In the genomic region with DNA sequence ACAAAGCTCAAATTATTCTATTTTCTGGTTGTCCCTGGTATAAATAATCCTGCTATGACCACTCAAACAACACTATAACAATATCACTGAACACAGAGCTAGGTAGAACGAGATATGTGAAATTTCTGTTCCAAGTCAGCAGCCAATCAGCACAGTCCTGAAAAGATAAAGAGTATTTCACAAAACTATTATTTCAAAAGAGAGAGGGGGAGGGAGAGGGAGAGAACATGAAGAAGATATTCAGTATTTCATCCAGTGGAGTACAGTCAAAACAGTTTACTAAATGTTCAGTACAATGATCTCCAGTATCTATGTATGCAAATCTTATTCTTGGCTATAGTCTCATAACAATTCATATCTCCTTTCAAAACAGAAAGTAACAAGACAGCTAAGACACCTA, we compare ENCODE assay signal across 29 mouse cellular contexts. TPM values are rescaled to one million over a fixed set of nuclear protein-coding genes. Genes with fewer than 3 reads are reported as not detected.
DNase-seq lines count a peak whose midpoint lies in the region; ATAC-seq and TF ChIP-seq lines count a peak whose summit lies in the region.
"Had no signal": no experiment of that assay in that cellular context is flagged by ENCODE, and none has a peak within 500 bp of the region (broad histone marks: within the 10 kb centered on the region; RNA-seq: fewer than 3 reads in every experiment).

No protein-coding gene starts in this region.

- DNase-seq in MEL (ENCODE audit: low read depth, low spot score) = peak; percentile 65
- no peak for DNase-seq in liver, embryonic 11.5 days (ENCODE audit: low spot score)
- DNase-seq in frontal cortex, postnatal 14 days (ENCODE audit: low spot score in 2 of 2) = no peak
- no peak for DNase-seq in hindbrain, embryonic 10.5 days (ENCODE audit: low spot score)
- DNase-seq in cerebellum, adult 8-10 months = no peak
- DNase-seq: adrenal gland, adult 2 months; adrenal gland, postnatal 36 days; cerebellum, adult 2 months; cerebellum, postnatal 25 days; gastrocnemius, postnatal 14 days; heart, adult 11 months; kidney, adult 8-10 months; kidney, postnatal 10 days; layer of hippocampus, postnatal 36 days; left cerebral cortex, postnatal 4 days; right cerebral cortex, postnatal 14 days; thymus, postnatal 14 days had no signal

- peaks cover 16% of the 10 kb centered on the region for H3K36me3 ChIP-seq in erythroblast, embryonic 14.5 days (ENCODE audit: control insufficient read depth)
- H3K36me3 ChIP-seq in MEL (ENCODE audit: control insufficient read depth in 1 of 2, insufficient read depth in 2 of 2, low read length in 2 of 2) = peaks cover 8 to 24% of the 10 kb centered on the region in 2 experiments
- H3K36me3 ChIP-seq in liver, embryonic 11.5 days (ENCODE audit: control insufficient read depth, insufficient read depth, low read length) = no peaks in the 10 kb centered on the region
- H3K36me3 ChIP-seq in liver, embryonic 16.5 days (ENCODE audit: control insufficient read depth, insufficient read depth) = no peaks in the 10 kb centered on the region
- H3K36me3 ChIP-seq in hindbrain, embryonic 10.5 days = no peaks in the 10 kb centered on the region
- H3K36me3 ChIP-seq: embryonic facial prominence, embryonic 13.5 days; heart, embryonic 10.5 days; lung, embryonic 15.5 days; midbrain, embryonic 13.5 days; stomach, embryonic 15.5 days had no signal

- no peak for TF ChIP-seq CTCF in MEL (IDR thresholded peaks at IDR 0.05 in 2 of 3, conservative IDR thresholded peaks at IDR 0.05 in 1 of 3; ENCODE audit: control insufficient read depth in 1 of 3, insufficient read depth in 1 of 3, low read depth in 2 of 3, low read length in 3 of 3, poor library complexity in 1 of 3, severe bottlenecking in 1 of 3)

- no peak for TF ChIP-seq RAD21 in MEL (IDR thresholded peaks at IDR 0.05; ENCODE audit: low read depth, low read length)

- no peaks in the 10 kb centered on the region for H3K27me3 ChIP-seq in erythroblast, embryonic 14.5 days (ENCODE audit: control insufficient read depth)
- H3K27me3 ChIP-seq in MEL (ENCODE audit: control insufficient read depth in 1 of 2, insufficient read depth in 2 of 2, low read length in 2 of 2) = no peaks in the 10 kb centered on the region
- H3K27me3 ChIP-seq in liver, embryonic 11.5 days (replicated peaks; ENCODE audit: control insufficient read depth, insufficient read depth, low read length) = no peaks in the 10 kb centered on the region
- H3K27me3 ChIP-seq in liver, embryonic 16.5 days (ENCODE audit: control insufficient read depth, insufficient read depth, low read depth, low read length) = no peaks in the 10 kb centered on the region
- no peaks in the 10 kb centered on the region for H3K27me3 ChIP-seq in hindbrain, embryonic 10.5 days (ENCODE audit: insufficient read depth, poor library complexity, severe bottlenecking)
- H3K27me3 ChIP-seq: embryonic facial prominence, embryonic 13.5 days; forebrain, embryonic 13.5 days; lung, embryonic 15.5 days; megakaryocyte, embryonic 14.5 days; midbrain, embryonic 13.5 days; stomach, embryonic 15.5 days had no signal

- no peak for TF ChIP-seq POLR2A in MEL (IDR thresholded peaks at IDR 0.05; ENCODE audit: control insufficient read depth in 1 of 2, insufficient read depth in 1 of 2, low read depth in 1 of 2, low read length in 2 of 2, poor library complexity in 1 of 2)

- H3K4me3 ChIP-seq in erythroblast, embryonic 14.5 days (replicated peaks) = peak overlapping the region; percentile 40
- peak overlapping the region in 1 of 2 experiments; percentile 53; a peak in 2 of 4 replicates for H3K4me3 ChIP-seq in MEL (ENCODE audit: control insufficient read depth in 1 of 2, insufficient read depth in 1 of 2, low read depth in 2 of 2, low read length in 2 of 2)
- H3K4me3 ChIP-seq in liver, embryonic 11.5 days (ENCODE audit: low read depth, low read length) = no peak overlapping the region
- H3K4me3 ChIP-seq in liver, embryonic 16.5 days (ENCODE audit: low read depth, low read length) = no peak overlapping the region
- H3K4me3 ChIP-seq in hindbrain, embryonic 10.5 days = no peak overlapping the region
- H3K4me3 ChIP-seq: embryonic facial prominence, embryonic 13.5 days; forebrain, embryonic 13.5 days; heart, embryonic 10.5 days; lung, embryonic 15.5 days; megakaryocyte, embryonic 14.5 days; midbrain, embryonic 13.5 days; stomach, embryonic 15.5 days had no signal

- TF ChIP-seq EP300 in MEL (IDR thresholded peaks at IDR 0.05; ENCODE audit: low read depth in 1 of 2, low read length in 2 of 2) = peak in 1 of 2 experiments; percentile 60; a peak in 1 of 4 replicates

- peaks cover 44% of the 10 kb centered on the region for H3K79me2 ChIP-seq in MEL (ENCODE audit: control insufficient read depth, insufficient read depth, low read length, poor library complexity)

- WGBS in liver, embryonic 11.5 days = 37% methylated on average over 1 of the region's 1 CpGs
- WGBS in liver, embryonic 16.5 days (ENCODE audit: insufficient replicate concordance) = 31% methylated on average over 1 of the region's 1 CpGs
- WGBS in hindbrain, embryonic 10.5 days = 91% methylated on average over 1 of the region's 1 CpGs

- ATAC-seq in erythroblast, adult 5-6 weeks (replicated peaks; ENCODE audit: low FRiP score, poor library complexity, severe bottlenecking) = no peak
- no peak for ATAC-seq in liver, embryonic 11.5 days (replicated peaks; ENCODE audit: low FRiP score)
- no peak for ATAC-seq in liver, embryonic 16.5 days (ENCODE audit: low read depth)
- ATAC-seq: forebrain, embryonic 13.5 days; hindbrain, embryonic 16.5 days; intestine, embryonic 16.5 days; midbrain, embryonic 13.5 days had no signal

- peak overlapping the region; percentile 52; the same call in 1 of the 2 replicates for H3K4me2 ChIP-seq in liver, embryonic 11.5 days
- H3K4me2 ChIP-seq in liver, embryonic 16.5 days (ENCODE audit: low read depth, low read length) = peak overlapping the region; percentile 41; the same call in 1 of the 2 replicates
- H3K4me2 ChIP-seq: embryonic facial prominence, embryonic 13.5 days; forebrain, embryonic 13.5 days; lung, embryonic 15.5 days; midbrain, embryonic 13.5 days; stomach, embryonic 15.5 days had no signal

- H3K4me1 ChIP-seq in erythroblast, embryonic 14.5 days (ENCODE audit: control insufficient read depth) = peaks cover 69% of the 10 kb centered on the region
- H3K4me1 ChIP-seq in MEL (ENCODE audit: control insufficient read depth in 1 of 2, insufficient read depth in 2 of 2, low read length in 2 of 2) = peaks cover 12 to 23% of the 10 kb centered on the region in 2 experiments
- H3K4me1 ChIP-seq in liver, embryonic 11.5 days (replicated peaks; ENCODE audit: control insufficient read depth, insufficient read depth, low read length) = peaks cover 15% of the 10 kb centered on the region
- H3K4me1 ChIP-seq in liver, embryonic 16.5 days (ENCODE audit: control insufficient read depth, low read depth, low read length) = peaks cover 15% of the 10 kb centered on the region
- peaks cover 13% of the 10 kb centered on the region; the same call in 1 of the 2 replicates for H3K4me1 ChIP-seq in hindbrain, embryonic 10.5 days (replicated peaks)
- H3K4me1 ChIP-seq: stomach, embryonic 15.5 days had no signal

- no peak overlapping the region for H3K27ac ChIP-seq in MEL (ENCODE audit: control insufficient read depth, low read depth, low read length)
- H3K27ac ChIP-seq in liver, embryonic 11.5 days (ENCODE audit: low read depth, low read length) = peak overlapping the region; percentile 61; the same call in 1 of the 2 replicates
- H3K27ac ChIP-seq in liver, embryonic 16.5 days (ENCODE audit: low read length) = no peak overlapping the region
- H3K27ac ChIP-seq in hindbrain, embryonic 10.5 days = no peak overlapping the region
- H3K27ac ChIP-seq: embryonic facial prominence, embryonic 13.5 days; forebrain, embryonic 13.5 days; heart, embryonic 10.5 days; lung, embryonic 15.5 days; midbrain, embryonic 13.5 days; stomach, embryonic 15.5 days had no signal

- no peaks in the 10 kb centered on the region for H3K9me3 ChIP-seq in erythroblast, embryonic 14.5 days (ENCODE audit: control insufficient read depth, low read length)
- H3K9me3 ChIP-seq in MEL (replicated peaks; ENCODE audit: insufficient read depth, low read length) = no peaks in the 10 kb centered on the region
- no peaks in the 10 kb centered on the region for H3K9me3 ChIP-seq in liver, embryonic 11.5 days (ENCODE audit: control insufficient read depth, low read length)
- no peaks in the 10 kb centered on the region for H3K9me3 ChIP-seq in liver, embryonic 16.5 days (replicated peaks; ENCODE audit: control insufficient read depth, low read length)
- H3K9me3 ChIP-seq in hindbrain, embryonic 10.5 days = no peaks in the 10 kb centered on the region
- H3K9me3 ChIP-seq: embryonic facial prominence, embryonic 13.5 days; forebrain, embryonic 13.5 days; heart, embryonic 10.5 days; lung, embryonic 15.5 days; megakaryocyte, embryonic 14.5 days; midbrain, embryonic 13.5 days; stomach, embryonic 15.5 days had no signal

- no peak overlapping the region; the same call in 1 of the 2 replicates for H3K9ac ChIP-seq in MEL (ENCODE audit: control insufficient read depth, low read depth, low read length, poor library complexity, severe bottlenecking)
- no peak overlapping the region for H3K9ac ChIP-seq in liver, embryonic 11.5 days (ENCODE audit: low read depth, low read length)
- H3K9ac ChIP-seq in liver, embryonic 16.5 days (ENCODE audit: low read depth, low read length) = no peak overlapping the region
- H3K9ac ChIP-seq: embryonic facial prominence, embryonic 13.5 days; forebrain, embryonic 13.5 days; lung, embryonic 15.5 days; midbrain, embryonic 13.5 days; stomach, embryonic 15.5 days had no signal

TF ChIP-seq in MEL, 35 proteins besides CTCF, POLR2A, EP300 and RAD21:
- TF ChIP-seq ZNF384 (IDR thresholded peaks at IDR 0.05; ENCODE audit: low read depth, low read length) = no peak
- peak; percentile 68 for TF ChIP-seq GATA1 (IDR thresholded peaks at IDR 0.05; ENCODE audit: low read depth, low read length)
- peak; percentile 24; the same call in 1 of the 2 replicates for TF ChIP-seq TCF12 (IDR thresholded peaks at IDR 0.05; ENCODE audit: low read depth, low read length)
- peak; percentile 45 for TF ChIP-seq SIN3A (IDR thresholded peaks at IDR 0.05; ENCODE audit: low read length)

RNA-seq across cellular contexts. Expression of a gene that starts 5.1 kb away (rescaled TPM):
- 0.95 and 1.0 TPM in 2 replicates for polyA plus RNA-seq in erythroblast, embryonic 14.5 days (2012)
- 82.3 and 161 TPM in 2 replicates for total RNA-seq in erythroblast, adult 5-6 weeks (2015; ENCODE audit: low replicate concordance)
- total RNA-seq in erythroblast, adult 5-6 weeks (2017; ENCODE audit: low replicate concordance) = 105 and 110 TPM in 2 replicates
- 24.0 and 26.2 TPM in 2 replicates for total RNA-seq in MEL (2012; rRNA removed)
- polyA plus RNA-seq in MEL (2012; ENCODE audit: insufficient read depth in 1 of 2, insufficient read length in 2 of 2, low read depth in 1 of 2, low replicate concordance in 2 of 2, missing spikeins in 1 of 2) = 10 to 100 TPM in 1 of 2 experiments, not detected in 1; 24.1 TPM
- 63.5 and 69.3 TPM in 2 replicates for polyA plus RNA-seq in liver, embryonic 11.5 days (2014; fragmentation: Nextera tagmentation; extraction: Ambion mirVana)
- 27.6 and 28.9 TPM in 2 replicates for polyA plus RNA-seq in liver, embryonic 16.5 days (2015; fragmentation: Nextera tagmentation; extraction: Ambion mirVana)
- 8.0 and 9.8 TPM in 2 replicates for polyA plus RNA-seq in hindbrain, embryonic 10.5 days (2016; fragmentation: Nextera tagmentation; extraction: Ambion mirVana)
